ENCODE assay signal across 9 mouse cellular contexts in the genomic region with DNA sequence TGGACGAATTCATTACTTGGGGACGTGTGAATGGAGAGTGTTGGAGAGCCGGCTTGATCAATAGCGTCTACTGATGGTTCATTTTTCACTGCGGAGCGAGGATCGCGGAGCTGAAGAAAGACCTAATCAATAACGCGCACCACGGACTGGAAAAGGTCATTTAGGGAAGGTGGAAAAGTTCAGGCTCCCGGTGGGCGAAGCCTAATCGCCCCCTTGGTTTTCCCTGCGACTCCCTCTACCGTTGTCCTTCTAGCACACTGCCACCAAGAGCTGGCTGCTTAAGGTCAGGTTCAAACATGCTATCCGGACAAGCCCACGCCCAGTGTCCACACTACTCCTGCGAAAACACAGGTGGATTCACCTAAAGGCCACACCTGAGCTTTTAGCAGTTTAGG. TPM values are rescaled to one million over a fixed set of nuclear protein-coding genes. Genes with fewer than 3 reads are reported as not detected.
DNase-seq lines count a peak whose midpoint lies in the region; ATAC-seq and TF ChIP-seq lines count a peak whose summit lies in the region.
"Had no signal": no experiment of that assay in that cellular context is flagged by ENCODE, and none has a peak within 500 bp of the region (broad histone marks: within the 10 kb centered on the region; RNA-seq: fewer than 3 reads in every experiment).

No protein-coding gene starts in this region.

- H3K36me3 ChIP-seq in heart, embryonic 16.5 days (ENCODE audit: control insufficient read depth, insufficient read depth) = no peaks in the 10 kb centered on the region
- no peaks in the 10 kb centered on the region for H3K36me3 ChIP-seq in liver, embryonic 15.5 days (replicated peaks)

- WGBS in heart, embryonic 16.5 days = 1% methylated on average over 19 of the region's 19 CpGs
- 1% methylated on average over 19 of the region's 19 CpGs for WGBS in liver, embryonic 15.5 days (ENCODE audit: insufficient replicate concordance)

- intact Hi-C loops in gastrocnemius, adult 2 months (cut with DNase I) = no loop called here
- intact Hi-C loops in gastrocnemius, postnatal 14 days (cut with DNase I; ENCODE audit: low total_unique reads) = no loop called here

- H3K4me1 ChIP-seq in heart, embryonic 16.5 days (ENCODE audit: control insufficient read depth, insufficient read depth, low read length) = peaks cover 2% of the 10 kb centered on the region; the same call in 1 of the 2 replicates
- no peaks in the 10 kb centered on the region for H3K4me1 ChIP-seq in liver, embryonic 15.5 days (replicated peaks)

- peak overlapping the region; percentile 62 for H3K4me2 ChIP-seq in heart, embryonic 16.5 days (ENCODE audit: low read depth, low read length)
- peak overlapping the region; percentile 51 for H3K4me2 ChIP-seq in liver, embryonic 15.5 days

- peaks cover 71% of the 10 kb centered on the region for H3K27me3 ChIP-seq in heart, embryonic 16.5 days (ENCODE audit: control insufficient read depth, insufficient read depth, low read length)
- peaks cover 75% of the 10 kb centered on the region for H3K27me3 ChIP-seq in liver, embryonic 15.5 days

- H3K27ac ChIP-seq in gastrocnemius, adult 2 months = no peak overlapping the region
- H3K27ac ChIP-seq in heart, embryonic 16.5 days (ENCODE audit: low read length) = no peak overlapping the region
- H3K27ac ChIP-seq in liver, embryonic 15.5 days (replicated peaks) = no peak overlapping the region

- no peak for TF ChIP-seq CTCF in gastrocnemius, adult 2 months (IDR thresholded peaks at IDR 0.05)

- H3K9me3 ChIP-seq in heart, embryonic 16.5 days (replicated peaks; ENCODE audit: control insufficient read depth, low read length) = no peaks in the 10 kb centered on the region
- no peaks in the 10 kb centered on the region for H3K9me3 ChIP-seq in liver, embryonic 15.5 days (replicated peaks)

- no peak overlapping the region for H3K9ac ChIP-seq in heart, embryonic 16.5 days (ENCODE audit: low read length)
- no peak overlapping the region for H3K9ac ChIP-seq in liver, embryonic 15.5 days

- peak overlapping the region; percentile 61 for H3K4me3 ChIP-seq in gastrocnemius, adult 2 months
- peak overlapping the region; percentile 45 for H3K4me3 ChIP-seq in heart, embryonic 16.5 days (ENCODE audit: low read length)
- peak overlapping the region; percentile 39 for H3K4me3 ChIP-seq in liver, embryonic 15.5 days (replicated peaks)

- no peak for ATAC-seq in heart, embryonic 16.5 days (replicated peaks; ENCODE audit: extremely low read depth, insufficient read depth, low FRiP score)
- ATAC-seq in liver, embryonic 15.5 days (ENCODE audit: insufficient read depth) = no peak

- no peak for DNase-seq in gastrocnemius, adult 2 months
- DNase-seq in gastrocnemius, postnatal 14 days = no peak
- peak; percentile 14 for DNase-seq in ES-CJ7 (ENCODE audit: low read depth, low spot score)
- DNase-seq in frontal cortex, adult 2 months (ENCODE audit: extremely low spot score in 1 of 2, low spot score in 1 of 2) = no peak
- DNase-seq in layer of hippocampus, adult 11-12 months (ENCODE audit: low spot score) = no peak
- no peak for DNase-seq in right cerebral cortex, postnatal 4 days

RNA-seq across cellular contexts. Expression of a gene that starts 47.0 kb away (rescaled TPM):
- total RNA-seq in gastrocnemius, adult 2 months (2021) = under 1 TPM; 0.36 to 0.54 TPM
- under 1 TPM; 0.18 to 0.23 TPM for total RNA-seq in gastrocnemius, postnatal 14 days (2021)
- polyA plus RNA-seq in heart, embryonic 16.5 days (2015; fragmentation: Nextera tagmentation; extraction: Ambion mirVana) = not detected in 2 replicates
- not detected in 2 replicates for polyA plus RNA-seq in liver, embryonic 15.5 days (2015; fragmentation: Nextera tagmentation; extraction: Ambion mirVana)
- polyA plus RNA-seq in frontal cortex, adult 2 months (2012; rRNA removed) = 0.29 and 0.30 TPM in 2 replicates
- polyA plus RNA-seq: C2C12 had no signal

RNA-seq across cellular contexts. Expression of a gene that starts 47.4 kb away (rescaled TPM):
- 1 to 10 TPM; 9.2 to 9.8 TPM for total RNA-seq in gastrocnemius, adult 2 months (2021)
- total RNA-seq in gastrocnemius, postnatal 14 days (2021) = 10 to 100 TPM in 1 of 2 experiments, 1 to 10 TPM in 1; 9.1 to 13.9 TPM
- 21.8 and 25.7 TPM in 2 replicates for polyA plus RNA-seq in heart, embryonic 16.5 days (2015; fragmentation: Nextera tagmentation; extraction: Ambion mirVana)
- polyA plus RNA-seq in liver, embryonic 15.5 days (2015; fragmentation: Nextera tagmentation; extraction: Ambion mirVana) = 62.2 and 67.6 TPM in 2 replicates
- polyA plus RNA-seq in frontal cortex, adult 2 months (2012; rRNA removed) = 74.8 and 83.7 TPM in 2 replicates
